24 mouse cellular contexts compared by ENCODE assay signal in the genomic region with DNA sequence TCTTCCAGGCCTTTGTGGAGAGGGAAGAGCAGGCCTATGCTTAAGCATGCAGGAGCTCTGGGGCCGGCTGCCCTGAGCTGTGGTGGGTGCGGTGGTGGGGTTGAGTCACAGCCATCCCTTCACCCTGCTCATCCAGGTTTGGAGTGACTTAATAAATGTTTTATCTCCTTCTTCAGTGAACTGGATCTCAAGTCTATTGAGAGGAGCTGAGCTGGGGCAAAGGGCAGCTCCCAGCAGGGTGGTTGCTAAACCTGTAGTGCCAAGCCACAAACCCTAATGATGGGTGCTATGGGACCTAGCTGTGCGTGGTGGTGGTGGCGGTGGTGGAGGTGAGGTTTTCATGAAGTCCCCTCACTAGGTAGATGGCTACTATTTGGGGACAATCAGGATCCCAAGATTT. TPM values are rescaled to one million over a fixed set of nuclear protein-coding genes. Genes with fewer than 3 reads are reported as not detected.
DNase-seq lines count a peak whose midpoint lies in the region; ATAC-seq lines count a peak whose summit lies in the region.
"Had no signal": no experiment of that assay in that cellular context is flagged by ENCODE, and none has a peak within 500 bp of the region (broad histone marks: within the 10 kb centered on the region; RNA-seq: fewer than 3 reads in every experiment).

No protein-coding gene starts in this region.

- no peak overlapping the region for H3K27ac ChIP-seq in kidney, embryonic 16.5 days (ENCODE audit: low read length)
- H3K27ac ChIP-seq in kidney, embryonic 14.5 days (ENCODE audit: low read depth, low read length), result no peak overlapping the region
- no peak overlapping the region for H3K27ac ChIP-seq in neural tube, embryonic 13.5 days (replicated peaks)
- H3K27ac ChIP-seq: embryonic facial prominence, embryonic 15.5 days; forebrain, embryonic 10.5 days; forebrain, embryonic 12.5 days had no signal

- H3K36me3 ChIP-seq in kidney, embryonic 16.5 days (ENCODE audit: insufficient read depth, low read length), result no peaks in the 10 kb centered on the region; the same call in 1 of the 2 replicates
- H3K36me3 ChIP-seq in kidney, embryonic 14.5 days (ENCODE audit: control insufficient read depth, insufficient read depth, low read length), result peaks cover 4% of the 10 kb centered on the region; the same call in 1 of the 2 replicates
- no peaks in the 10 kb centered on the region for H3K36me3 ChIP-seq in neural tube, embryonic 13.5 days
- H3K36me3 ChIP-seq: embryonic facial prominence, embryonic 15.5 days had no signal

- H3K9ac ChIP-seq in kidney, embryonic 16.5 days (replicated peaks; ENCODE audit: low read length), result no peak overlapping the region
- H3K9ac ChIP-seq in kidney, embryonic 14.5 days (ENCODE audit: low read depth, low read length), result no peak overlapping the region
- H3K9ac ChIP-seq in neural tube, embryonic 13.5 days, result 0 out of 2 replicates have a peak overlapping the region, but pooled peaks have one; percentile 8
- H3K9ac ChIP-seq: embryonic facial prominence, embryonic 15.5 days; forebrain, embryonic 12.5 days had no signal

- H3K4me2 ChIP-seq in kidney, embryonic 16.5 days (replicated peaks; ENCODE audit: low read depth, low read length), result no peak overlapping the region
- H3K4me2 ChIP-seq in kidney, embryonic 14.5 days (replicated peaks; ENCODE audit: low read depth, low read length), result no peak overlapping the region
- H3K4me2 ChIP-seq in neural tube, embryonic 13.5 days, result no peak overlapping the region
- H3K4me2 ChIP-seq: embryonic facial prominence, embryonic 13.5 days; embryonic facial prominence, embryonic 15.5 days; forebrain, embryonic 12.5 days had no signal

- 92% methylated on average over 4 of the region's 4 CpGs for WGBS in kidney, embryonic 16.5 days
- 98% methylated on average over 4 of the region's 4 CpGs for WGBS in kidney, embryonic 14.5 days
- WGBS in neural tube, embryonic 13.5 days, result 98% methylated on average over 4 of the region's 4 CpGs

- DNase-seq in kidney, adult 11 months, result peak; percentile 51
- no peak for DNase-seq in kidney, adult 18-20 months
- peak; percentile 50 for DNase-seq in kidney, adult 9 months
- DNase-seq in kidney, postnatal 36 days, result peak; percentile 26 to 43
- DNase-seq in neural tube, embryonic 10.5 days (ENCODE audit: extremely low spot score, low spot score), result no peak
- DNase-seq: adrenal gland, adult 2 months; adrenal gland, postnatal 10 days; adrenal gland, postnatal 25 days; cerebellum, adult 11 months; cerebellum, adult 18-20 months; cerebellum, adult 8-10 months; cerebellum, postnatal 10 days; cerebellum, postnatal 36 days; embryo, embryonic 11 days had no signal

- H3K4me3 ChIP-seq in kidney, embryonic 16.5 days (ENCODE audit: low read length), result no peak overlapping the region
- no peak overlapping the region for H3K4me3 ChIP-seq in kidney, embryonic 14.5 days (ENCODE audit: low read length)
- H3K4me3 ChIP-seq in neural tube, embryonic 13.5 days, result no peak overlapping the region
- H3K4me3 ChIP-seq: embryonic facial prominence, embryonic 13.5 days; embryonic facial prominence, embryonic 15.5 days; erythroblast, embryonic 14.5 days; forebrain, embryonic 10.5 days; forebrain, embryonic 12.5 days had no signal

- ATAC-seq in kidney, embryonic 16.5 days (ENCODE audit: low FRiP score, low TSS enrichment), result no peak
- ATAC-seq in kidney, embryonic 14.5 days (ENCODE audit: low FRiP score, low TSS enrichment), result no peak
- ATAC-seq in neural tube, embryonic 13.5 days (ENCODE audit: low read depth), result no peak
- ATAC-seq: forebrain, embryonic 14.5 days; forebrain, embryonic 16.5 days had no signal

- H3K9me3 ChIP-seq in kidney, embryonic 16.5 days (ENCODE audit: low read length), result no peaks in the 10 kb centered on the region
- no peaks in the 10 kb centered on the region for H3K9me3 ChIP-seq in kidney, embryonic 14.5 days (ENCODE audit: control insufficient read depth, low read length)
- H3K9me3 ChIP-seq in neural tube, embryonic 13.5 days, result no peaks in the 10 kb centered on the region
- H3K9me3 ChIP-seq: embryonic facial prominence, embryonic 13.5 days; embryonic facial prominence, embryonic 15.5 days; forebrain, embryonic 10.5 days; forebrain, embryonic 12.5 days had no signal

- peaks cover 15% of the 10 kb centered on the region for H3K4me1 ChIP-seq in kidney, embryonic 16.5 days (ENCODE audit: insufficient read depth, low read length)
- H3K4me1 ChIP-seq in kidney, embryonic 14.5 days (ENCODE audit: control insufficient read depth, insufficient read depth, low read length), result peaks cover 15% of the 10 kb centered on the region
- peaks cover 10% of the 10 kb centered on the region for H3K4me1 ChIP-seq in neural tube, embryonic 13.5 days (replicated peaks)

- no peaks in the 10 kb centered on the region for H3K27me3 ChIP-seq in kidney, embryonic 16.5 days (ENCODE audit: insufficient read depth, low read length)
- no peaks in the 10 kb centered on the region for H3K27me3 ChIP-seq in kidney, embryonic 14.5 days (ENCODE audit: control insufficient read depth, insufficient read depth, low read length)
- no peaks in the 10 kb centered on the region for H3K27me3 ChIP-seq in neural tube, embryonic 13.5 days
- H3K27me3 ChIP-seq: embryonic facial prominence, embryonic 13.5 days; embryonic facial prominence, embryonic 15.5 days; forebrain, embryonic 12.5 days had no signal

RNA-seq across cellular contexts. Expression of a gene that starts 4.0 kb away (rescaled TPM):
- polyA plus RNA-seq in kidney, embryonic 16.5 days (2015; fragmentation: Nextera tagmentation; extraction: Ambion mirVana), result 45.7 and 50.9 TPM in 2 replicates
- polyA plus RNA-seq in kidney, embryonic 14.5 days (2014; fragmentation: Nextera tagmentation; extraction: Ambion mirVana), result 24.4 and 29.9 TPM in 2 replicates
- polyA plus RNA-seq in neural tube, embryonic 13.5 days (2015; fragmentation: Nextera tagmentation; extraction: Ambion mirVana), result 13.7 and 15.0 TPM in 2 replicates

RNA-seq across cellular contexts. Expression of a gene that starts 7.4 kb away (rescaled TPM):
- polyA plus RNA-seq in kidney, embryonic 16.5 days (2015; fragmentation: Nextera tagmentation; extraction: Ambion mirVana), result 1.3 and 1.5 TPM in 2 replicates
- polyA plus RNA-seq in kidney, embryonic 14.5 days (2014; fragmentation: Nextera tagmentation; extraction: Ambion mirVana), result 1.6 and 1.7 TPM in 2 replicates
- polyA plus RNA-seq in neural tube, embryonic 13.5 days (2015; fragmentation: Nextera tagmentation; extraction: Ambion mirVana), result 1.8 and 3.0 TPM in 2 replicates
- polyA plus RNA-seq: erythroblast, embryonic 14.5 days had no signal

RNA-seq across cellular contexts. Expression of a gene that starts 7.6 kb away (rescaled TPM):
- polyA plus RNA-seq in kidney, embryonic 16.5 days (2015; fragmentation: Nextera tagmentation; extraction: Ambion mirVana), result 92.9 and 98.8 TPM in 2 replicates
- 89.4 and 99.6 TPM in 2 replicates for polyA plus RNA-seq in kidney, embryonic 14.5 days (2014; fragmentation: Nextera tagmentation; extraction: Ambion mirVana)
- polyA plus RNA-seq in neural tube, embryonic 13.5 days (2015; fragmentation: Nextera tagmentation; extraction: Ambion mirVana), result 58.9 and 59.0 TPM in 2 replicates

RNA-seq across cellular contexts. Expression of a gene that starts 16.6 kb away (rescaled TPM):
- 10.2 and 10.4 TPM in 2 replicates for polyA plus RNA-seq in kidney, embryonic 16.5 days (2015; fragmentation: Nextera tagmentation; extraction: Ambion mirVana)
- polyA plus RNA-seq in kidney, embryonic 14.5 days (2014; fragmentation: Nextera tagmentation; extraction: Ambion mirVana), result 5.1 and 5.8 TPM in 2 replicates
- 9.2 and 11.0 TPM in 2 replicates for polyA plus RNA-seq in neural tube, embryonic 13.5 days (2015; fragmentation: Nextera tagmentation; extraction: Ambion mirVana)

RNA-seq across cellular contexts. Expression of a gene that starts 20.6 kb away (rescaled TPM):
- 1.6 and 2.0 TPM in 2 replicates for polyA plus RNA-seq in kidney, embryonic 16.5 days (2015; fragmentation: Nextera tagmentation; extraction: Ambion mirVana)
- polyA plus RNA-seq in kidney, embryonic 14.5 days (2014; fragmentation: Nextera tagmentation; extraction: Ambion mirVana), result 0.57 and 0.60 TPM in 2 replicates
- 0.17 and 0.29 TPM in 2 replicates for polyA plus RNA-seq in neural tube, embryonic 13.5 days (2015; fragmentation: Nextera tagmentation; extraction: Ambion mirVana)
- polyA plus RNA-seq: erythroblast, embryonic 14.5 days had no signal

Comparison
In these comparisons a context has a peak if more than half of its experiments do, and no peak if none do; other contexts are left out.
1. DNase-seq: peak in kidney, adult 11 months (single experiment), kidney, adult 9 months (single experiment) and kidney, postnatal 36 days (2 of 2); none in kidney, adult 18-20 months (single experiment) and neural tube, embryonic 10.5 days (single experiment).